Mouse (Mus musculus): ENCODE results near the gene Tgds. TPM values are rescaled to one million over a fixed set of nuclear protein-coding genes. Genes with fewer than 3 reads are reported as not detected.
"Not testable (repeated sequence)": the region's sequence is repeated elsewhere in the genome, so short reads cannot be mapped to it uniquely, and the experiment has no call there.

Tgds gene
- polyA plus RNA-seq, 1 experiment from 2014 or later, result 31.6 TPM

DNA sequence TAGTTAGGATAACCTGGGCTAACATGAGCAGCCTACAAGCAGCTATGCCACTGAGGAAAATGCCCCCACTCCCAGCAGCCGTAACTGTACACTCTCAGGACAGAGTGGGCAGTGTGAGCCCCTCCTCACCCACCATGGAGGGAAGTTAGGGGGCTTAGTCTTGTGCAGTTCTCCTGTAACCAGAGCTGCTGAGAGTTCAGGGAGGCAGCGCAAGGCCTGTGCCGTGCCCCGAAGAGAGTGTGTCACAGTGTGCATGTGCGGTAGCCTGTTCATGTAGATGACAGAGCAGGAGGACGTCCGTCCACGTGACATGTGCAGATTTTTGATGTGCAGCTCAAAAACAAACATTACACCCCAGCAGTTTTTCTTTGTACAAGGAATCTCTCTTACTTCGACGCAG is 24.2 kb upstream of the Tgds start:
- H3K27ac ChIP-seq, result no peak overlapping the region
- no peaks in the 10 kb centered on the region for H3K9me3 ChIP-seq (replicated peaks; ENCODE audit: low read length)
- ATAC-seq (replicated peaks; ENCODE audit: low FRiP score, low read depth) (no peak), DNase-seq (ENCODE audit: low spot score) (no peak)
- H3K4me2 ChIP-seq (ENCODE audit: low read length), result no peak overlapping the region
- H3K4me3 ChIP-seq (replicated peaks; ENCODE audit: low read depth, low read length), result no peak overlapping the region
- H3K27me3 ChIP-seq (ENCODE audit: insufficient read depth, low read length), result no peaks in the 10 kb centered on the region
- TF ChIP-seq CTCF (IDR thresholded peaks at IDR 0.05; ENCODE audit: low read depth), result no peak
- peaks cover 31% of the 10 kb centered on the region for H3K36me3 ChIP-seq (ENCODE audit: insufficient read depth, low read length)
- WGBS, result 83% methylated on average over 10 of the region's 10 CpGs
- no peak overlapping the region for H3K9ac ChIP-seq (ENCODE audit: low read depth, low read length)
- H3K4me1 ChIP-seq (replicated peaks; ENCODE audit: insufficient read depth, low read length), result no peaks in the 10 kb centered on the region

DNA sequence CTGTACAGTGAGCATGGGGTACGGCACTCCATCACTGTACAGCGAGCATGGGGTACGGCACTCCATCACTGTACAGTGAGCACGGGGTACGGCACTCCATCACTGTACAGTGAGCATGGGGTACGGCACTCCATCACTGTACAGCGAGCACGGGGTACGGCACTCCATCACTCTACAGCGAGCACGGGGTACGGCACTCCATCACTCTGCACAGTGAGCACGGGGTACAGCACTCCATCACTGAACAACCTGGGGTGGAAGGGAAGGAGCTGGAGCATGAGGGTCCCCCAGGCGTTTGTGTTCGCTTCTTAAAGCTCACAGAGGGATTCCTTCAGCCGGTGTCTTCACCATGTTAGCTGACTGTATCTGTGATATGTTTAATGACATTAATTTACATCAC is 23.5 kb upstream of the Tgds start:
- DNase-seq (ENCODE audit: low spot score); ATAC-seq (replicated peaks; ENCODE audit: low FRiP score, low read depth); H3K4me3 ChIP-seq (replicated peaks; ENCODE audit: low read depth, low read length); H3K9ac ChIP-seq (ENCODE audit: low read depth, low read length); H3K4me1 ChIP-seq (replicated peaks; ENCODE audit: insufficient read depth, low read length); H3K27ac ChIP-seq; H3K27me3 ChIP-seq (ENCODE audit: insufficient read depth, low read length); H3K9me3 ChIP-seq (replicated peaks; ENCODE audit: low read length); H3K4me2 ChIP-seq (ENCODE audit: low read length): not testable (repeated sequence)
- 95% methylated on average over 16 of the region's 16 CpGs for WGBS
- H3K36me3 ChIP-seq (ENCODE audit: insufficient read depth, low read length), result peaks cover 27% of the 10 kb centered on the region

DNA sequence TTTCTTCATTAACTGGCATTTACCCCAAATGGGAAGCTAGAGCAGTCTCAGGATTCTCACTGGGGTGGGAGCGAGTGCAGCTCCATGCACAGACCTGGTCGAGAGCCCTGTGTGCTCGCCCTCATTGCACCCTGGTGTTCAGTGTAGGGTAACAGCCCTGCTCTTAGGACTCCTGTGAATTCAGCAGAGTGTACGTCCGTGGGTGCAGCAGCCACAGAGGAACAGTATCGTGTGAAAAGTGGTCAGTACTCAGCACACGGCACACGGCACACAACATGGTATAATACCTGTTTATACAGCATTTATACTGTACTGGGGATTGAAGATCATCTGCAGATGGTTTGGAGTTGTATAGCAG is 19.7 kb upstream of the Tgds start:
- Histone ChIP-seq H3K9me3 (replicated peaks; ENCODE audit: low read length) (no peaks in the 10 kb centered on the region), H3K4me3 (replicated peaks; ENCODE audit: low read depth, low read length) (no peak overlapping the region), H3K27ac (no peak overlapping the region), H3K4me1 (replicated peaks; ENCODE audit: insufficient read depth, low read length) (no peaks in the 10 kb centered on the region), H3K36me3 (ENCODE audit: insufficient read depth, low read length) (0 out of 2 replicates have a peak, but pooled peaks cover 6% of the 10 kb centered on the region), H3K4me2 (ENCODE audit: low read length) (no peak overlapping the region), H3K27me3 (ENCODE audit: insufficient read depth, low read length) (no peaks in the 10 kb centered on the region), H3K9ac (ENCODE audit: low read depth, low read length) (no peak overlapping the region)
- 92% methylated on average over 8 of the region's 8 CpGs for WGBS
- no peak for TF ChIP-seq CTCF (IDR thresholded peaks at IDR 0.05; ENCODE audit: low read depth)
- ATAC-seq (replicated peaks; ENCODE audit: low FRiP score, low read depth), result no peak
- DNase-seq (ENCODE audit: low spot score), result no peak

DNA sequence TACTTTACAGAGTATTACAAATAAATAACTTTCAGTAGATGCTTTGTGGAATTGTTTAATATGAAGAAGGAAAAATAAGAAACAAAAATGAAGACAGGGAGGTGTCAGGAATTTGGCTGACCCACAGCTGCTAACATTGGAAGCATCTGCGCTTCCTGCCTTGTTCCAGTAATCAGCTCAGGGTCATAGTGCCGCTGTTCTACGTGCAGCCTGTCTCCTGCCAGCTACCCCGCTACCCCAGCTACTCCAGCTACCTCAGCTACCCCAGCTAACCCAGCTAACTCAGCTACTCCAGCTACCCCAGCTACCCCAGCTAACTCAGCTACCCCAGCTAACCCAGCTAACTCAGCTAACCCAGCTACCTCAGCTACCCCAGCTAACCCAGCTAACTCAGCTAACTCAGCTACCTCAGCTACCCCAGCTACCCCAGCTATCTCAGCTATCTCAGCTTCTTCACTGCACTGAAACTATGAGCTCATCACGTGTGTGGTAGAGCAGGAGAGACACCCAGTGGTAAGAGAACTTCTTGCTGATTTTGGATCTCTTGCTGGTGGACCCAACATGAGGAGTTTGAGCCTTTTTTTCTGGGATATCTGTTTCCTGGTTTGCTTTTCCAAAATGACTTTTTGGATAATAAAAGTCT is 19.2 kb upstream of the Tgds start:
- ATAC-seq (replicated peaks; ENCODE audit: low FRiP score, low read depth) (no peak), DNase-seq (ENCODE audit: low spot score) (peak; percentile 53)
- peak; percentile 62 for TF ChIP-seq CTCF (IDR thresholded peaks at IDR 0.05; ENCODE audit: low read depth)
- no peaks in the 10 kb centered on the region for H3K4me1 ChIP-seq (replicated peaks; ENCODE audit: insufficient read depth, low read length)
- no peak overlapping the region for H3K9ac ChIP-seq (ENCODE audit: low read depth, low read length)
- no peak overlapping the region for H3K4me2 ChIP-seq (ENCODE audit: low read length)
- H3K27ac ChIP-seq, result no peak overlapping the region
- 59% methylated on average over 5 of the region's 5 CpGs for WGBS
- peaks cover 6% of the 10 kb centered on the region; the same call in 1 of the 2 replicates for H3K36me3 ChIP-seq (ENCODE audit: insufficient read depth, low read length)
- no peak overlapping the region for H3K4me3 ChIP-seq (replicated peaks; ENCODE audit: low read depth, low read length)
- no peaks in the 10 kb centered on the region for H3K9me3 ChIP-seq (replicated peaks; ENCODE audit: low read length)
- H3K27me3 ChIP-seq (ENCODE audit: insufficient read depth, low read length), result no peaks in the 10 kb centered on the region

DNA sequence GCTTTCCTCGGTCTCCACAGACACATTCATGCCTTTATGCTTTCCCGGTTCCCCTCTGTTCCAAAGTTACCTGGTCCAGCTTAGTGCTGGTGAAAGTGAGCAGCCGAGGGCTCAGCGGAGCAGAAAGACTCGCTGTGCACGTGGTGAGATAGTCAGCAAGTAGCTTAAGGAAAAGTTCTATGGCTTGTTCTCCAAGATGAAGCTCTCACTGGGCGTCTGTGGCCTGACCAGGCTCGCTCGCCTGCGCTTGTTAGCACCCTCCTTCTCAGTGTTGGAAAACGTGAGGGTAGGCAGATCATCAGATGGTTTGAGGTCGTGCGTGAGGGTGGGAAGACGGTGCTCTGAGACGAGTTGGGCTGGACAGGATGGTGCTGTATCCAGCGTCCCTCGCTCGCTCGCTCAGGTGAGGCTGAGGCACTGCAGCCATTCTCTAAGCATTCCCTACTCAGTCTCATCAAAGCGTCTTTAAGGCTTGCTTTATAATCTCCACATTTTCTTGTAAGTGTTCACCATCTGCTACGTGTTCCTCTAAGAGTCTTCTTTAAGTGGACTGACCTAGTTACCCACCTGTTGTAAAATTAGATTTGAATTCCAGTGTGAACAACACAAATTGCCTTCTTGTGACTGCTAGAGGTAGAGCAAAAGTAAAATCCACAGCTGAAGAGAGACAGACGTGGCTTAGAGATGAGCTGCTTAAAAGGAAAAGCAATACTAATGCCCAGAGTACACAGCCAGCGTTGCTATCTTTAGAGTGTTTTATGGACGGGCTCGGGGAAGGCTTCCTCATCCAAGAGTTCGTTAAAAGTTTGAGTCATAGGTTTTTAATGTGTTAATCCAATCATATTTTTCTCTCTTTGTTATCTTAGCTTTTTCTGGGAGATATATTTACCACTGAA is 18.3 kb upstream of the Tgds start:
- H3K36me3 ChIP-seq (ENCODE audit: insufficient read depth, low read length), result peaks cover 6% of the 10 kb centered on the region; the same call in 1 of the 2 replicates
- no peak overlapping the region for H3K27ac ChIP-seq
- no peak for TF ChIP-seq CTCF (IDR thresholded peaks at IDR 0.05; ENCODE audit: low read depth)
- WGBS, result 83% methylated on average over 26 of the region's 26 CpGs
- ATAC-seq (replicated peaks; ENCODE audit: low FRiP score, low read depth), result no peak
- H3K4me3 ChIP-seq (replicated peaks; ENCODE audit: low read depth, low read length), result no peak overlapping the region
- no peak overlapping the region for H3K4me2 ChIP-seq (ENCODE audit: low read length)
- H3K9me3 ChIP-seq (replicated peaks; ENCODE audit: low read length), result no peaks in the 10 kb centered on the region
- no peak overlapping the region for H3K9ac ChIP-seq (ENCODE audit: low read depth, low read length)
- DNase-seq (ENCODE audit: low spot score), result peak; percentile 4
- no peaks in the 10 kb centered on the region for H3K4me1 ChIP-seq (replicated peaks; ENCODE audit: insufficient read depth, low read length)
- no peaks in the 10 kb centered on the region for H3K27me3 ChIP-seq (ENCODE audit: insufficient read depth, low read length)

DNA sequence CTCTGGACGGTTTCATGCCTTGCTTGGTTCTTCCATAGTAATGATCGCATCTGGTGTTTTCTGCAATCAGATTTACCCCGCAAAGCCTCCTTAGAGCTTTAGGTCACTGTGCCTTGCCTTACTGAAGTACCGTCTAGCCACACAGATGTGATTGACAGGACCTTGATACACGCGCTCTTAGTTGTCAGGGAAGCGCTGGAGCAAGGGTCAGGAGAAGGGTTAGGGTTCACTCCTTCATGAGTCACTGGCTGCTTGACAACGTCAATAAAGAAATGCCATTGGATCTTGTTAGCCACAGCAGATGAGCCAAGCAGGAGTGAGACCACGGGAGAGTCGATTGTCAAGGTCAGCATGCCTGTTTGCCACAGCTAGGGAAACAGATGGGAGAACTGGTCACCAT is 16.0 kb upstream of the Tgds start:
- no peaks in the 10 kb centered on the region for H3K27me3 ChIP-seq (ENCODE audit: insufficient read depth, low read length)
- no peak overlapping the region for H3K27ac ChIP-seq
- H3K4me1 ChIP-seq (replicated peaks; ENCODE audit: insufficient read depth, low read length), result no peaks in the 10 kb centered on the region
- H3K9ac ChIP-seq (ENCODE audit: low read depth, low read length), result no peak overlapping the region
- ATAC-seq (replicated peaks; ENCODE audit: low FRiP score, low read depth) (no peak), DNase-seq (ENCODE audit: low spot score) (no peak)
- no peak overlapping the region for H3K4me2 ChIP-seq (ENCODE audit: low read length)
- H3K9me3 ChIP-seq (replicated peaks; ENCODE audit: low read length), result no peaks in the 10 kb centered on the region
- peaks cover 6% of the 10 kb centered on the region; the same call in 1 of the 2 replicates for H3K36me3 ChIP-seq (ENCODE audit: insufficient read depth, low read length)
- WGBS, result 72% methylated on average over 10 of the region's 10 CpGs
- TF ChIP-seq CTCF (IDR thresholded peaks at IDR 0.05; ENCODE audit: low read depth), result no peak
- no peak overlapping the region for H3K4me3 ChIP-seq (replicated peaks; ENCODE audit: low read depth, low read length)

Measured in kidney, postnatal 0 days (tissue).